Mouse (Mus musculus) T-helper 2 cell (primary cell): ENCODE data around the gene Ninj2.

Source experiments
- in situ Hi-C: fragments of 300-600 bp; cut with MboI, MseI; formaldehyde crosslinking; loops from one replicate; pipeline ENCODE4 v1.15.1; 2025; ENCODE audit warnings: high pct_unique_total_duplicates

The Ninj2 gene

DNA sequence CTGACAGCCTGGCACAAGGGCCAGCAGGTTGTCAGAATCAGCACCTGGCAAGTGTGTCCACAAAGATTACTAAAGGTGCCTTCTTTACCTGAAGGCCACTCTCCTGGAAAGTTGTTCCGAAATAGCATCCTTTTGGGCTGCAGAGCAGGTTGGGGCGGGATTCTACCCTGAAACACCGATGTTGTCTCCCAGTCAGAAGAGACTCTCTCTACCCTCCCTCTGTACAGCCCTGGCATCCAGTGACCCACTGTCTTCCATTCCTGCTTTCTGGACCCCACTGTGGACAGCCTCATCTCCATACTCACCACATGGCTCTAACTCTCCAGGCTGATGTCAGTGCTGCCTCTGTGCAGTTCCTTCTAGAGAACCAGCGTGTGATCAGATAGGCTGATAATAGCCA is 82.5 kb downstream of the Ninj2 start:
- in situ Hi-C loops: no loop called here

DNA sequence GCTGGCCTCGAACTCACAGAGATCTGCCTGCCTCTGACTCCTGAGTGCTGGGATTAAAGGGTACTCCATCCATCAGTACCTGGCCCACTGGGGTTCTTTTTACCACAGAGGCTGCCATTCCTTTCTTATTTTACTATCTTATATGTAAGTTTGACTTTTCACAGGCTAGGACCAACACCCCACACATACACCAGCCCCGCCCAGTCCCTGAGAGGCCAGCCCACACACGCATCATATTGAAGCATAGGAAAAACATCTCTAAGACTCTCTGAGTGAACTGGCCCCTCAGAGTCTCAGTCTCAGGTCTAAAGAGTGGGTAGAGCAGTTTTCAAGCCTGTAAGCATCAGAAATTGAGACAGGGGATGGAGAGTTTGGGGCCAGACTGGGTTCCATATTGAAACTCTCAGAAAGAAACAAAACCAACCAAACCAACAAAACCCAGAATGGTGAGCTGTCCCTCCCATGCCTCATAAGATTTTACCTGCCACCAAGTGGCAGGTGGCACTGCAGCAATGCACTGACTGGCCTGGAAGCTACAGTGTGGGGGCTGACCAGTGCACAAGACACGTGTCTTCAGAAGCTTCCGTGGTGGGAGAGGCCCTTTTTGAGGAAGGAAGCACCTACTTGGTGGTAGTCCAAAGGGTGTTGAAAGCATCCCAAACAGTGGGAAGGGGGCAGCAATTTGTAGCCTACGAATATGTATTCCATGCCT is 86.0 kb downstream of the Ninj2 start:
- in situ Hi-C loops: no loop called here

DNA sequence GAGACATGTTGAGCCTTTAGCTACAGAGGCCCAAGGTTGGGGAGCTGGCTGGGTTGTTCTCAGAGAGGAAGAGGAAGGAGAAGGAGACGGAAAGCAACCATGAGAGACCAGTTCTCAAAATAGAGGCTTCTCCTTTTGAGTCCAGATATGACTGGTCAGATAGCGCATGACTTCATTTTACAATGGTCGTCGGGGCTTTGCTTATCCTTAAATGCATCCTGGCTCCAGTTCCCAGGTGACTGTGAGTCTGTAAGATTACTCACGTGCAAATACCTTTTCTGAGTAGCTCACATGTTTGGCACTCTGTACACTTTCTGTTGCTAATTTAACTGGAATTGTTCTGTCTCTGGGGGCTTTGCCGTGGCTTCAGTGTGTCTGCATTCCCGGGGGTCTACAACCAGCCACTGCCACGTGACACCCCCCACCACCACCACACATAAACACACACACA is 86.6 kb downstream of the Ninj2 start:
- in situ Hi-C loops: loop anchor here (5.0 kb wide), 1 partner anchor 127 kb away; no protein-coding TSS in a partner anchor

DNA sequence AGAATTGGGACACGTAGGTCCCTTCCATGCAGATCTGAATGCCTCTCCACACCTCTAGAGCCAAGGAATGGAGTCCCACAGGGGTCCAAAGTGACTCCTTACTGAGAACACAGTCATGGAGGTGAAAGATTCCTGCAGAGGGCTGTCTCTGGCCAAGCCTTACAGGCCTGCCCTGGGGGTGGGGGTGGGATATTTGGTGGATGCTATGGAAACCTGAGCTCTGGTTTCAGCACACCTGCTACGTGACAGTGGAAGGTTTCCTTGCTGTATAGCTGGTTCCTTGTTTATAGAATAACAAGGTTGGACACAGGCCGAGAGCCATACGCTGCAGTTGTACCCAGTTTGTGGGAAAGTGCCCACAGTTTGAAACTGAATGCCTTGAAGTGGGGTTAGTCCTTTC is 87.3 kb downstream of the Ninj2 start:
- in situ Hi-C loops: loop anchor here (5.0 kb wide), 1 partner anchor 128 kb away; no protein-coding TSS in a partner anchor

DNA sequence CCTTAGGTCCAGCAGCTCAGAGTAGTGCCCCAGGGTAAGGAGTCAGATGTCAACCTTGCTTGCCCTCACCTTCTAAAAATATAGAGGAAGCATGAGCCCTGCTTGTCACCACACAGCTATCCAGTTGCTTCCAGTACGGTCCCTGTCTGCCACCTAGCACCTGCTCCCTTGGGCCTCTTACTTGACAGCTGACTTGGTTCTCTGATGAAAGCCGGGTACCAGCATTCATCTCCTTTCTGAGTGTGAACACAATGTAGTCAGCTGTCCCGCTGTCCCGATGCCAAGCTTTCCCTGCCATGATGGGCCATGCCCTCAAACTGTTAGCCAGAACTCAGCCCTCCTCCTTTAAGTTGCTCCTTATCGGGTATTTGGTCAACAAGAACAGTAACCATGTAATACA is 89.0 kb downstream of the Ninj2 start:
- in situ Hi-C loops: loop anchor here (5.0 kb wide), 1 partner anchor 130 kb away; no protein-coding TSS in a partner anchor

DNA sequence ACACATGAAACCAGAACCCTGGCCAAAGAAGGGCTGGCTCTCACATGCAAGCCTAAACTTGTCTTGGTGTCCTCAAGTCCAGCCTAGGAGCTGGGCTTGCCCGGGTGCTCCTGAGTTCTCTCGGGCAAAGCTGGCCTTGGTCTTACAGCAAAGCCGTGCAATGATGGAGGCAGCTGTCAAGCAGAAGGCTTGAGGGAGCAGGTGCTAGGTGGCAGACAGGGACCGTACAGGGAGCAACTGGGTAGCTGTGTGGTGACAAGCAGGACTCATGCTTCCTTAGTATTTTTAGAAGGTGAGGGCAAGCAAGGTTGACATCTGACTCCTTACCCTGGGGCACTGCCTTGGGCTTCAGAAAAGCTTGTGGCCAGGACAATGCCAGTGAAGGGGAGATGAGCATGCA is 90.6 kb downstream of the Ninj2 start:
- in situ Hi-C loops: loop anchor here (5.0 kb wide), 1 partner anchor 131 kb away; no protein-coding TSS in a partner anchor

DNA sequence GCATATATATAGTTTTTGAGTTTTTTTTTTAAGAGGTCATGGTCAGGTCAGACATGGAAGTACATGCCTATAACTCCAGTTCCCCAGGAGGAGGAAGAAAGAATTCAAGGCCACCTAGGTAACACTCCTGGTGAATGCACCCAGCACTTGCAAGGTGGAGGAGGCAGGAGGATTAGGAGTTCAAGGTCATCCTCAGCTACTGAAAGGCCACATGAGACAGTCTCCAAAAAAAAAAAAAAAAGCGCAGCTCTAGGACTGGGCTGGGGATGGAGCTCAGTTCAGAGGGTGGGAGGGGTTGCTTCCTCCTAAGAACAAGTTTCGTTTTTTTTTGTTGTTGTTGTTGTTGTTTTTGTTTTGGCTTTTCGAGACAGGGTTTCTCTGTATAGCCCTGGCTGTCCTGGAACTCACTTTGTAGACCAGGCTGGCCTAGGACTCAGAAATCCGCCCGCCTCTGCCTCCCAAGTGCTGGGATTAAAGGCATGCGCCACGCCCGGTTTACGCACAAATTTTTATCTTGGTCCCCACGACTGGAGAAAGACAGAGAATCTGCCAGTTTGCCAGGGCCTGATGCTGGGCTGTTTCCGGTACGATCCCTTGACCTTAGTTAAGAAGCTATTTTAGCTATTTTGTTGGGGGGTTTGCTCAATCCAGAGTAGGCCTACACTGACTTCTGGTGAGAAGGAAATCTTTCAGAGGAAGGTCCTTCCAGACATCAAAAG is 92.0 kb downstream of the Ninj2 start:
- in situ Hi-C loops: no loop called here

DNA sequence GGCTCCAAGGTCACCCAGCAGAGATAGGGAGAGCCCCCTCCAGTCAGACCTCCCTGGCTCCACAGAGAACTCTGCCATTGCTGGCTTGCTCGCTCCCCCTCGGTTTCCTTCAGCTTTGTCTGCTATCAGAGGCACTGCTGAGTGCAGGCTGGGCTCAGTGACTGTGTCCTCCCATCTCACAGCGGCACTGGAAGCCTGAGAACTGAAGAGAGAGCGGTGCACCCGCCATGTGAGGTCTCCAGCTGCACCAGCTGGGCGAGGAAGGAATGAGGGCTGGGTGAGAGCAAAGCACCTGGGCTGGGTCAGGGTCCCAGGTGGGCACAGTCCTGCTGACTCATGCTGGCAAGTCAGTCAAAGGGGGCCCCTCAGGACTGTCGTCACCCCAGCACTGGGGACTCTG is 92.6 kb downstream of the Ninj2 start:
- in situ Hi-C loops: no loop called here

DNA sequence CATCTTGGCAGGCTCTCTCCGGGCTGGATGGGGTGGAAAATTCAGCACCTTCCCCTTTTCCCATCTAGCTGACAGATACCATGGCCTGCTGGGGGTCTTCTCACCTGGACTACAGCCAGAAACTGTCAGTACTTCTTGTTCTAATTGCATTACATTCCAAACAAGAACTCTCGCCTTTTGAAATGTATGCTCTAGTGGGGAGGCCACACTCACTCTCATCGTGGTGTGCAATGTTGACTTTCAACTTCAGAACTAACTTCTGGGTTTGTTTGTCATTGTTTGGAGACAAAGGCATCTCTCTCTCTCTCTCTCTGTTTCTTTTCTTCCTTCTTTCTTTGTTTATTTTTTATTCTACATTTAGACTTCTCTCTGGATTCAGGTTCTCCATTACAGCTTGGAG is 93.4 kb downstream of the Ninj2 start:
- in situ Hi-C loops: no loop called here

DNA sequence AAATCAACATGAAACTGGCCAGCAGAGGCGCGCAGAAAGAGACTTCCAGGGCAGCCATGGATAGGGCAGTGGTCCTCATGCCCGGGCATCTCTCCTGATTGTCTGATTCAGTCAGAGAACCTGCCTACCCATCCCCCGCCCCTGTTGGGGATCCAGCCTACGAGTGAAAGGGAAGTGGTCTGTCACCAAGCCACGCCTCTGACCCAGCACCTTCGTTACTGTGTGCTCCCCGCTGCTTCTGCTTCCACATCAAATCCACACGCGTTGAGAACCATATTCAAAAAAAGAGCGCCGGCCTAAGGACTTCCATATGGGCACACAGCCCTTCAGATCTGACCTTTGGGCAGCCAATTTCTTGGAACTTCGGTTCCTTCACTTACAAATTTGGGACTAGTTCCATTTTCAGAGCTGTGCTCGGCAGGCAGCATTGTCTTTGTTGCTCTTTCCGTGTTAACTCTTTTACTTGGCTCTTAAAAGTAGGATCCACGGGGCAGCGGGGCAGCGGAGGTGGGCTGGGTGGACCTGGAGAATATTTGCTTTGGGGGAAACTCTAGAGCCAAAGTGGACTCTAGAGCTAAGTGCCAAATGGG is 94.5 kb downstream of the Ninj2 start:
- in situ Hi-C loops: no loop called here

DNA sequence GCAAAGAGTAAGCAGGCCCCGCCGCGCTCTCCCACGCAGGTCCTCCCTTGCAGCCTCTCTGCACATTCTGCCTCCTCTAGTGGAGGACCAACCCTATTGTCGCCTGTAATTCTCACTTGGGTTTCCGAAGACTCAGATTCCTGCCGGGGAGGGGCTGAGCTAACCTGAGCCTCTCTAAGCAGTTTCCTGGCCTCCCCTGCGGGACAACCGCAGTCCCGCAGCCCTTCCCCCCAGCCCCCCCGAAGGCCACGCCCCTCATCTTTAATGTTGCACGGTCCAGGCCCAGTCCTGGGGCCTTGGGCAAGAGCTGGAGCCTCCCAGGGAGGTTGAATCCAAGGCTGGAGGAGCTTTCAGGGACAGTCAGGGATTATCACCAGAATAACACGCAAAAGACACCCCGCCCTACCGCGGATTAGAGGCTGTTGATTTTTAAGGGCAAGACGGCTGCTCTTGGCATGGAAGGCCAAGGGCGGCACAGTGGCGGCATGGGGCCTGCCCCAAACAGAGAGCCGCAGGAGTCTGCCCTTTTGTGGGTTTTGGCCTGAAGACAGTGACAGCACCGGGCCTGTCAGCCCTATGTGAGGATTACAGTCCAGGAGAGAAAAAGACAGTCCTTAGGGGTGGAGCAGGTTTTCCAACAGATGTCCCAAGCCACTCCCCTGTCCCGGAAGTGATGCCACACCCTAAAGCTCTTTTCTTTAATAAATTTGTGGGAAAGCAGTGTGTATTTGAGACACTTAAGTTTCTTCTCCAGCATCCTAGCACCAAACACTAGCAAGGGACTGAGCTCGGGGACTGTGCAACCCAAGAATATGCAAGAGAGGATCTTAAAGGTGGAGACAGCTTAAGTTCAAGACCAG is 95.5 kb downstream of the Ninj2 start:
- in situ Hi-C loops: no loop called here

DNA sequence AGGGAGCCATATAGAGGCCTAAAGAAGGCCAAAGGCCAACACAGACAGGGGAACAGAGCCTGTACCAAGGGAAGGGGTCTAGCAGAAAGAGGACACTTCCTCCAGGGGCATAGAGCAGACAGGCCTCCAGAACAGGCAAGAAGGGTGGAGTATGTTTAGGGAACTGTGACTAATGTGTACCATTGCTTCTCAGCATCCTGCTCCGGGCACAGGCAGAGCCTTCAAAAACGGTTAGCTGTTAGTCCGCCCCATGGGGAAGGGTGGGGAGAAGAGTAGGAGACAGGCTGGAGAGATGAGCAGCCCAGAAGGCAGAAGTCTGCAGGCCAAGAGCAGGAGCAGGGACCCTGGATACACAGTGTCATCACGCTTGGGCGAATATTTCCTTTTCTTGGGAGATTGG is 96.1 kb downstream of the Ninj2 start:
- in situ Hi-C loops: no loop called here

DNA sequence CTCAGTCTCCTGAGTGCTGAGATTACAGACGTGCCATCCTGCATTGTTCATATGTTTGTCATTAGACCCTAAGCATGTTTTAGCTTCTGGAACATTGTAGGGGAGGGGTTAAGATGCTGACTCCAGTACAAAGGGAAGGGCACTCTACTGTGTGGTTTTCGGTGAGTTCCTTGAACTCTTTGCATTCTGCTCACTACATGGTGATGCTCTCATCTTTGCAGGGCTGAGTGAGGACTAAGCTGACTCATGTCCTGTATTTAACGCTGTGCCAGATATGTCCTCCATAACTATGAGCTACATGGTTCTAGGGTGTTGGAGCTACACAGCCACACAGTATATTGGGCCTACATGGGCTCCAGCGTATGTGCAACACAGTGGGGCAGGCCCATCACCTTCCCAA is 97.2 kb downstream of the Ninj2 start:
- in situ Hi-C loops: loop anchor here (5.0 kb wide), 1 partner anchor 168 kb away; no protein-coding TSS in a partner anchor

DNA sequence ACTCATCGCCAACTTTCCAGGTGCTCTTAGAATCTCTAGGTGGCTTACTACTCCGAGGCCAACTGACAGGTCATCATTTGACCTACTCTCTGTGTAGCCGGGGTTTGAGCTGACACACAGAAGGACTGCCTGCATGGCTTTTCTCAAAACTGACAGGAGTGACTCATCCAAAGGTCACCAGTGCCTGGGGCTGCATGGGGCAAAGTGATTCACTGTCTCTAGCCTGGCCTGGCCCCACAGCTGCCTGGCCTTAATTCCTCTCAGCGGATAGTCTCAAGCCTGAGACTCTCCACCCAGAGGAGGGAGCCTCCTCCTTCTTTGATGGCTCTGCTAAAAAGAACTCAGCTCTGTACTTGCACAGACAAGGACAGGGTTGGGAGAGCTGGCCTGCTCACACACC is 97.8 kb downstream of the Ninj2 start:
- in situ Hi-C loops: loop anchor here (5.0 kb wide), 1 partner anchor 169 kb away; no protein-coding TSS in a partner anchor

DNA sequence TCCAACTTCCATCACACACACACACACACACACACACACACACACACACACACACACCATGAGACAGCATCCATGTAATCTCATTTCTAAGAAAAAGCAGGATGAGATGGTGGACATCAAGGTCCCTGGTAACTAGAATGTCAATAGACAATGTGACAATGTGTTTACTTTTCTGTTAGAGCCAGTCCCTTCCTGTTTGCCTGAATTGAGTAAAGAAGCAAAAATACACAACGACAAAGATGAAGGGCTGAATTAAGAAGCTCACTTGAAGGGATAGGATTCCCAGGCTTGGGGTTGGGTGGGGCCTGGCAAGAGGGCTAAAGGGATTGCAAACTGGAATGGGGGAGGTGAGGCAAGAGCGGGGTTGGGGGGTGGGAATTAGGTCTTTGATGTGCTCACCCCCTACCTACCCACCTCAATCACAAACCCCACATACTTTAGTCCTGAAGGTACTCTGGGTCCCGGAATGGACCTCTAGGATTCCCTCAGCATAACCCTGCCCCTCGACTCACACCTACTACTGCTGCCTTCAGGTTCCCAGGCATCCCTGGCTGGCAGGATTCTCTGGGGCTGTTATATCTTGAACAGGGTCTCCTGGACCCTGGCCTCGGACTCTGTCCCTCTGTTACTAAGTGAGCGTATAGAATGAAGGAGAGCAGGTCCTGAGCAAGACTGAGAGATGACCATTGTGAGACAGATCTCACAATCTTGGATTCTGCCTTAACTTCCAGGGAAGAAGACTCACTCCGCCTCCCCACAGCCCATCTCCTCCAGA is 98.4 kb downstream of the Ninj2 start:
- in situ Hi-C loops: loop anchor here (5.0 kb wide), 1 partner anchor 169 kb away; no protein-coding TSS in a partner anchor

DNA sequence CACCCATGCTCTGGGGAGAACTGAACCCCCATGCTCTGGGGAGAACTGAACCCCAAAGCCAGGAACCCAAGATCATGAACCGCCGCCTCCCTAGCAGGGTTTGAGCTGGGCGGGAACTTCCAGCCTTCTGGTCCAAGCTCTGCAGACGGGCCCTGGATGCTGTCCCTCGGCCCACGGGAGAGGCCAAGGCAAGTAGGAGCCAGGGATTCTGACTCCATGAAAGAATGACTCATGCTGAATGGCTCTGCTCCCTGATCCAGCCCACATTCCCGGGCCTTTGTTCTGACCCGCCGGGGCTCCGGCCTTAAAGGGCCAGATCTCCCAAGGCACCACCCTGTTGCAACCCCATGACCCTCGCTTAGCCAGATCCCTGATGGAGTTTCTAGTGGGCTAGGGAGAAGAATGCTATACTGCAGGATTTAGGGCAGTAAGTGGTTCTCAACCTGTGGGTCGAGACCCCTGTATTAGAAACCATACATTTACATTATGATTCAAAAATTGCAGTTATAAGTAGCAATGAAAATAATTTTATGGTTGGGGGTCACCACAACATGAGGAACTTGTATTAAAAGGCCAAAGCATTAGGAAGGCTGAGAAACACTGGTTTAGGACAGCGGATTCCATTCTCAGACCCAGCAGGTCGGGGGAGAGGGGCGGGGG is 99.2 kb downstream of the Ninj2 start:
- in situ Hi-C loops: loop anchor here (5.0 kb wide), 1 partner anchor 170 kb away; no protein-coding TSS in a partner anchor

DNA sequence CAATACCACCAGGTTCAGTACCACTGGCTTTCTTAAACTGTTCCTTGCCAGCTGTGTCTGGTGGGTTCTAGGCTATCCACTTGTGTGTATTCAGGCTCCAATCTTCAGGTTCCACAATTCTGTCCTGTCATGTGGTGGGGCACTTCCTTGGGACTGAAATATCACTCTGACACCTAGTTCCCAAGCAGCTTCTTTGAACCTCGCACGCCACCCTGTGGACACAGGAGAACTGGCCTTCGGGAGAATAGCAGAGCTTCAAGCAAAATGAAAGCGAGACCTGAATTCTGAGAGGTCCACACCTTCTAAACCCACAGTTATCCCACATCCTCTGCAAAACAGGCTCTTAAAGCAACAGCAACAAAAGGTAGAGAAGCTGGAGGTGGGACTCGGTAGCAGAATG is 100.0 kb downstream of the Ninj2 start:
- in situ Hi-C loops: loop anchor here (5.0 kb wide), 1 partner anchor 171 kb away; no protein-coding TSS in a partner anchor

DNA sequence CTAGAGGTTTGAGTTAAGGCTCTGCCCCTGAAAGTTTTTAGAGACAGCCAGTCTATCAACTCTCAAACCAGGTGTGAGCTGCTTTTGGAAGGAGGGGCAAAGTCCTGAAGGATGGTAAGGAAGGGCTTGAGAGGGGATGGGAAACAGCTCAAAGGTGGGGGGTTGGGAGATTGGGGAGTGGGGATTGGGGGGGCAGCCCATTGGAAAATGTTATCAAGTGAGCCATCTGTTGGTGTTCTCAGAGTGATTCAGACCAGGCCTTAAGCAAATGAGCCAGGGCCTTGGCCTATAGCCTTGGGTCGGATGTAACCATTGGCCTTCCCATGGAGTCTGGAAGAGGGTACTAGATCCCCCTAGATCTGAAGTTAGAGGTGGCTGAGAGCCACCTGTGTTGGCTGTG is 100.6 kb downstream of the Ninj2 start:
- in situ Hi-C loops: loop anchor here (5.0 kb wide), 1 partner anchor 171 kb away; no protein-coding TSS in a partner anchor

DNA sequence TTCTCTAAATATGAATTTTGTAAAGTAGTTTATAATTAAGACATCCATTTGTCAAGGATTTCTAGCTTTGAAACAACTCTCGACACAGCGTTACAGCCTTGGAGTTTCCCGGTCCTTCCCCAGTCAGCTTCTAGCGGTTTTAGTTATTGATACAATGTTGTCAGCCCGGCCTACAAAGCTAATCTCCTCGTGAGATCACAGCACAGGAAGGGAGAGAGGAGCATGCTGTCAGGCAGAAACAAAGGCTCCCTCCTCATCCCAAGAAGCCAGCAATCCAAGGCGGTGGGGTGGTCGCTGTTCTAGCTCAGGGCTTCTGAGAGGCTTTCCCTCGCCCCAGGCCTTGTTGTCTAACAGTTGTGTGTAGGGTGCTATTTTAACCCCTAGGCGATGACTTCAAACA is 101.2 kb downstream of the Ninj2 start:
- in situ Hi-C loops: loop anchor here (5.0 kb wide), 1 partner anchor 172 kb away; no protein-coding TSS in a partner anchor

DNA sequence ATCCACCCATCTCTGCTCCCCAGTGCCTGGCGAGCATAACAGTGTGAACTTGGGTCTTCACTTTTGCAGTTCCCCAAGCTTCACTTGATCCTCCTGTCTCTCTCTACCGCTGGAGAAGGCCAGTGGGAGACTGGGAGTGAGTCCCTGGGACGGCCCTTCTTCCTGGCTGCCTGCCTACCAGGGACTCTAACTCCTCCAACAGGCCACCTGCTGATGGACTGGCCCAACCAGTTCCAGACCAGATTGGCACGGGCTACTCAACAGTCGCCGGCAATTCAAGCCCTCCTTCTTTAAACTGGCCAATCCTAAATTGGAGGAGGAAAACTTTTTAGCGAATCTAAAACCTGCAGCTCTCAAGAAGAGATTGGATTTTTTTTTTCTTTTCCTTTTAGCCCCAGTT is 101.8 kb downstream of the Ninj2 start:
- in situ Hi-C loops: loop anchor here (5.0 kb wide), 1 partner anchor 173 kb away; no protein-coding TSS in a partner anchor
